Mouse (Mus musculus) olfactory bulb, adult 2 months (tissue): ENCODE results near the gene Gpn1. TPM values are rescaled to one million over a fixed set of nuclear protein-coding genes. Genes with fewer than 3 reads are reported as not detected.
"Not testable (repeated sequence)": the region's sequence is repeated elsewhere in the genome, so short reads cannot be mapped to it uniquely, and the experiment has no call there.

ENCODE experiments used
- H3K27ac ChIP-seq: fragments of 200-500 bp; 2 replicates; pipeline ENCODE4 v1.5.1; 2012; ENCODE audit warnings: low read depth, low read length; ENCODE audit not compliant: insufficient read depth
- H3K4me1 ChIP-seq: fragments of 200-500 bp; 2 replicates; pipeline ENCODE4 v1.6.1; 2012; ENCODE audit warnings: low read length; ENCODE audit not compliant: control insufficient read depth, insufficient read depth
- H3K4me3 ChIP-seq: fragments of 200-500 bp; 2 replicates; pipeline ENCODE4 v1.5.1; 2012; ENCODE audit warnings: mild to moderate bottlenecking, low read depth, low read length, moderate library complexity; ENCODE audit not compliant: insufficient read depth
- CTCF ChIP-seq: fragments of 200-500 bp; IDR thresholded peaks from 2 replicates; pipeline ENCODE4 v1.5.1; 2012; ENCODE audit warnings: low read depth, mild to moderate bottlenecking, low read length, moderate library complexity; ENCODE audit not compliant: insufficient read depth
- POLR2A ChIP-seq: fragments of 200-500 bp; IDR thresholded peaks from 2 replicates; pipeline ENCODE4 v1.6.1; 2012; ENCODE audit warnings: mild to moderate bottlenecking, low read depth, low read length, moderate library complexity; ENCODE audit not compliant: insufficient read depth
- WGBS: fragments of 180-500 bp; shearing (Covaris S2); methylation state at CpG from one replicate; pipeline ENCODE4 v1.1.7; 2018; 5-methylcytosine and 5-hydroxymethylcytosine counted together
- polyA plus RNA-seq: library from polyadenylated mRNA; stranded (reverse); fragments of >200 nt; gene quantifications from 2 replicates; pipeline ENCODE4 v1.2.4, GENCODE M21; 2012; ENCODE audit warnings: low replicate concordance; ENCODE audit not compliant: missing spikeins, insufficient read depth, insufficient read length

Gpn1 gene
- polyA plus RNA-seq, 1 experiment: not detected

GRCm38 (mm10) chr5:31485440-31485839, 9.1 kb upstream of the Gpn1 start, which contains the start of gene 4930548H24Rik:
TSS of gene 4930548H24Rik (plus strand) at chr5:31485740.
- no peaks in the 10 kb centered on the region for H3K4me1 ChIP-seq
- no peak within 1 kb of the TSS for H3K4me3 ChIP-seq
- H3K27ac ChIP-seq: no peak within 1 kb of the TSS
- 98% methylated on average over 3 of the region's 3 CpGs for WGBS
- TF ChIP-seq CTCF (no peak), POLR2A (no peak)

GRCm38 (mm10) chr5:31487889-31488288, 6.7 kb upstream of the Gpn1 start:
- H3K4me3 ChIP-seq: no peak overlapping the region
- no peak overlapping the region for H3K27ac ChIP-seq
- whole genome bisulfite sequencing: 93% methylated on average over 3 of the region's 3 CpGs
- no peak for TF ChIP-seq POLR2A
- TF ChIP-seq CTCF: no peak
- no peaks in the 10 kb centered on the region for H3K4me1 ChIP-seq

DNA sequence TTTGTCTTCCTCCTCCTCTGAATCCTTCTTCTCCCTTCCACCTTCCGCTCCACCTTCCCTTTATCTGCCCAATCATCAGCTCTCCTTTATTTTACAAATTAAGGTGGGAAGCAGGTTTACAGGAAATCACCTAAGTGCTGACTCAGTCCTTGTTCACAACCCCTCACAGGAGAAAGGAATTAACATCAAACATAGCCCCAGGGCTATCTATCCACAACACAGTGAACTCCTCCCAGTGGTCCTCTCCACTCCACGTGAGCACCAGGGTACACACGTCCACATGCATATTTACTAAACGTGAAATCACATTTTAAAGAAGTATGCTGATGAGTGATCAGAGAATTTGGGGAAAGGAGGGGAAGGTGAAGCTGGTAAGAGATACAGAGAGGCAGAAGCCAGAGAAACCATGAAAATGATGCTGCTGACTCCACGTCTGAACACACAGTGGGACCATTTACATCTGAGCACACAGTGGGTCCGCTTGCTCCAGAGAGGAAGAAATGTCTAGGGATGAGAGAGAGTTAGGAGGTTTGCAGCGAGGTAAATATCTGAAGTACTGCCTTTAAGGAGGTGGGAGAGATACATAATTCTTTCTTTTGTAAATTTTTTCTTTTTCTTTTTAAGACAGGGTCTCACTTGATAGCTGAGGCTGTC, 5.3 kb upstream of the Gpn1 start:
- no peak overlapping the region for H3K4me3 ChIP-seq
- 72% methylated on average over 7 of the region's 7 CpGs for WGBS

GRCm38 (mm10) chr5:31492031-31492430, 2.5 kb upstream of the Gpn1 start:
- H3K4me1 ChIP-seq: peaks cover 4% of the 10 kb centered on the region; the same call in 1 of the 2 replicates
- TF ChIP-seq CTCF: no peak
- no peak overlapping the region for H3K4me3 ChIP-seq
- WGBS: 38% methylated on average over 1 of the region's 1 CpGs
- no peak overlapping the region for H3K27ac ChIP-seq

More for the DNA sequence above, 5.3 kb upstream of the Gpn1 start:
- Histone ChIP-seq H3K27ac (no peak overlapping the region), H3K4me1 (no peaks in the 10 kb centered on the region)
- no peak for TF ChIP-seq POLR2A
- TF ChIP-seq CTCF: no peak

GRCm38 (mm10) chr5:31504843-31505242, 10.3 kb downstream of the Gpn1 start:
- no peak overlapping the region for H3K4me3 ChIP-seq
- H3K27ac ChIP-seq: no peak overlapping the region
- 96% methylated on average over 10 of the region's 10 CpGs for WGBS
- no peaks in the 10 kb centered on the region for H3K4me1 ChIP-seq
- no peak for TF ChIP-seq POLR2A
- TF ChIP-seq CTCF: no peak

- Histone ChIP-seq H3K27ac (no peak overlapping the region), H3K4me1 (no peaks in the 10 kb centered on the region), H3K4me3 (no peak overlapping the region)
- 55% methylated on average over 1 of the region's 1 CpGs for WGBS
- TF ChIP-seq POLR2A (no peak), CTCF (no peak)
Measured at GRCm38 (mm10) chr5:31512481-31512880, 17.9 kb downstream of the Gpn1 start.

DNA sequence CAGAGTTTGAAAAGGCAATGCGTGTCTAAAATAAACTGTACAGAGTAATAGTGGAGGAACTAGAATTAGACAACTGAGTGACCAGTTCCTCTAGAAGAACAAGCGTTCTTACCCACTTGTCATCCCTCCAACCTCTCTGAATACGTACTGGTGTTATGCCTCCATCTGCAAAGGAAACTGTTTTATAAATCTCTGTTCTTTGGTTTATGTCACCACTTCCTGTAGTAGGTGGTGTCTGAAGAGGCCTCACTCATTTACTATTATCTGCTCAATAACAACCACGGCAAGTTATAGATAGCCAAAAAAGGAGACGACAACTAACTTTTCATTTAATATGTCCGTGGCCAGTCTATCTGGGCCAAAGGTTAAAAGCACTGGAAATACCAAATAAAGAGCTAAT, 26.0 kb downstream of the Gpn1 start:
- WGBS: 93% methylated on average over 6 of the region's 6 CpGs
- TF ChIP-seq POLR2A (no peak), CTCF (no peak)
- Histone ChIP-seq H3K4me1 (peaks cover 4% of the 10 kb centered on the region; the same call in 1 of the 2 replicates), H3K27ac (no peak overlapping the region), H3K4me3 (no peak overlapping the region)

DNA sequence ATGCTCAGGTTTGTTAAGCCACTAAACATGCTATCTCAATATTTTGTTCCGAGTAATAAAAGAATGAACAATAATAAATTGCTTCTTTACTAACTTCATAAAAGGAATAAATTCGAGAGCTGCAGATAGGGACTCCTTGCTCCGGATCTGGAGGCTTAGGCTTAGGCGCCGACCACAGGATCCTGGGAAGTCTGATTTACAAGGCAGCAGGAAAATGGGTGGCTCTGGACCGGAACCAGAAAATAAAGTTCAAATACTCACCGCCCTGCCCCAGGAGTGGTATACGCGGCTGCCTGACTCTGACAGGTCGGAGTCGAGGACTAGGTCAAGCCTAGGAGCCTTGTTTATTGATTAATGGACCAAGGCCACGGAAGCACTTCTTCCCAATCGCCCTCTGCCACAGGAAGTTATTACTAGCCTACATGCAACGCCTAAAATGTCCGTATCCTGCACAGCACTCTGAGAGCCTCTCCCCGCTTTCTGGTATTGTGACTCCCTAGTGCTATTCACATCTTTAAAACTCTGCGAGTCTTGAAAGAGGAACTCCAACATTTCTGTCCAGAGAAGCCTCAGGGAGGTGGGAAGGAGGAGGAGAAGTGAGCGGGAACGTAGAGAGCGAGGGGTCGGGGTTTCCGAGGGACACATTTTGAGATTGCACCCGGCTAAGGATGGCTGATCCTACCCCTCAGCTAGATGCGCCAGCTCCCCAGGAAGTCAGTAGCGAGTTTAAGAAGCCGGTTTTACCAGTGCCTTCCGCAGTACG, 32.0 kb downstream of the Gpn1 start, which contains the start of gene Slc4a1ap:
Slc4a1ap (plus strand) TSS at position 642 of the 763 bp plus-strand sequence.
- Histone ChIP-seq H3K27ac (peak within 1 kb of the TSS; percentile 63), H3K4me1 (peaks cover 9% of the 10 kb centered on the region; the same call in 1 of the 2 replicates), H3K4me3 (peak within 1 kb of the TSS; percentile 85)
- TF ChIP-seq CTCF: no peak
- 0 out of 2 replicates have a peak, but pooled peaks have one; percentile 40 for TF ChIP-seq POLR2A
- under 1% methylated on average over 28 of the region's 28 CpGs for WGBS

GRCm38 (mm10) chr5:31527117-31527680, 32.7 kb downstream of the Gpn1 start:
- no peak for TF ChIP-seq POLR2A
- TF ChIP-seq CTCF: no peak
- peak overlapping the region; percentile 85 for H3K4me3 ChIP-seq
- H3K4me1 ChIP-seq: peaks cover 9% of the 10 kb centered on the region; the same call in 1 of the 2 replicates
- 3% methylated on average over 40 of the region's 40 CpGs for WGBS
- H3K27ac ChIP-seq: no peak overlapping the region

DNA sequence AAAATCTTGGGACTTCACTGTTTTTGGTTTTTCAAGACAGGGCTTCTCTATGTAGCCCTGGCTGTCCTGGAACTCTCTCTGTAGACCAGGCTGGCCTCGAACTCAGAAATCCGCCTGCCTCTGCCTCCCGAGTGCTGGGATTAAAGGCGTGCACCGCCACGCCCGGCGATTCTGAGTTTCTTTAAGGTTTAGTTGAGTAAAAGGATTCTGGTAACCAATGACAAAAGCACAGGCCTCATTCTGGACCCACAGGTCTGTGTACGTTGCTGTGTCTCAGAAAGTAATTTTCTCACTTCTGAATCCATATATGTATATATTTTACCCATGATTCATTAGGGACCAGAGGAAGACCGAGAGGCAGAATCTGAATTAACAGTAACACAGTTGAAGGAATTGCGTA, 33.2 kb downstream of the Gpn1 start, which contains the start of gene Supt7l:
Supt7l (minus strand) TSS at position 101 of the 400 bp plus-strand sequence.
- not testable (repeated sequence) for H3K4me1 ChIP-seq
- Histone ChIP-seq H3K27ac (peak within 1 kb of the TSS; percentile 63), H3K4me3 (peak within 1 kb of the TSS; percentile 85)
- 81% methylated on average over 11 of the region's 11 CpGs for WGBS
